Mouse (Mus musculus) kidney, adult 11 months (tissue): ENCODE results near the gene Mfsd12.
A peak's percentile ranks its signal among the peaks of the same experiment; 100 is the strongest.

Source experiments
- DNase-seq: peaks from one replicate; pipeline ENCODE4 v3.0.0; 2022

Gene Mfsd12

DNA sequence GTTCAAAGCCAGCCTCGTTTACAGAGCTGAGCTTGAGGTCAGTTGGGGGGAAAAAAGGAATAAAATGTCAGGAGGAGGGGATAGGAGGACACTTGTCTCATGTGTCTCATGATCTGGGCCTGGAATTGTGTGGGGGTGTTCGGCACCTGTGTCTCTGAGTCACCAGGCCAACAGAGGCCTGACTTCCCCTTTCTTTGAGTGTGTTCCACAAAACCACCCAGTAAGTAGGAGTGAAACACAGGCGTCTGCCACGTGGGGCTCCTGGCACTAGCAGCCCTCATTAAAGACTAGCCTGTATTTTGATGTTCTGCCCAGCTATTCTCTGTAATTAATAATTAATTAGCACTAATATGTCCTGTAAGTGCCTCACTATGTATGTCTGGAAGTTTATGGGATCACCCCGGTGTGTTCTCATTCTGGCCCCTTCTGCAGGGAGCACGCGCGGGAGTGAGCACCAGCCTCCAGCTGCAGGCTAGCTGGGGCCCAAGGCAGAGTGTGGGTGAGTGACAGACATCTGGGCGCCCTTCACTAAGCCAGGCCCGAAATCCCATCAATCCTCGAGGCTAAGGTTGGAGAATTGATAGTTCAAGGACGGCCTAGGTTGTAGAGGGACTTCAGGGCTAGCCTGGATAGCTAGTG, 820 bp upstream of the Mfsd12 start:
- peak; percentile 64 for DNase-seq

- no peak for DNase-seq
Observed at GRCm38 (mm10) chr10:81358209-81358608, 918 bp downstream of the Mfsd12 start.

GRCm38 (mm10) chr10:81358841-81359240, 1.6 kb downstream of the Mfsd12 start:
- peak; percentile 67 for DNase-seq

DNA sequence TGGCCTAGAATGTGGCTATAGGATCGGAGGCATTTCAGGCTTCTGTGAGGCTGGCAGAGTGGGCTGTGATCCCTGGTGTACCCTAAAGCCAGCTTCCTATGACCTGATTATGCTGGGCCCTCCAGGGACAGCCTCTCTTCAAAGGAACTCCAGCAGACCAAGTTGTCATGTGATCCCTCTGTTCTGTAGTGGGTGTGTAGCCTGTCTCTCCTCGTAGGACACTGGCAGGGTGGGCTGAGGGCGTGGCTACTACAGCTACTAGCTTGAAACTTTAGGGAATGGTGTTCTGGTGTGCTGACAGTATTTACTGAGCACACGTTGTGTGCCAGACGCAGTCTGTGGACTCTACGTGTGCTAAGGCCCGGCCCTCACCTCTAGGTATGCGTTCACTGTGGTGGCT, 3.4 kb downstream of the Mfsd12 start:
- DNase-seq = no peak

- DNase-seq = no peak
Observed at GRCm38 (mm10) chr10:81362336-81362949, 5.2 kb downstream of the Mfsd12 start.

- DNase-seq = no peak
Observed at GRCm38 (mm10) chr10:81363436-81364346, 6.4 kb downstream of the Mfsd12 start.

GRCm38 (mm10) chr10:81364666-81365065, 7.4 kb downstream of the Mfsd12 start:
- no peak for DNase-seq

DNA sequence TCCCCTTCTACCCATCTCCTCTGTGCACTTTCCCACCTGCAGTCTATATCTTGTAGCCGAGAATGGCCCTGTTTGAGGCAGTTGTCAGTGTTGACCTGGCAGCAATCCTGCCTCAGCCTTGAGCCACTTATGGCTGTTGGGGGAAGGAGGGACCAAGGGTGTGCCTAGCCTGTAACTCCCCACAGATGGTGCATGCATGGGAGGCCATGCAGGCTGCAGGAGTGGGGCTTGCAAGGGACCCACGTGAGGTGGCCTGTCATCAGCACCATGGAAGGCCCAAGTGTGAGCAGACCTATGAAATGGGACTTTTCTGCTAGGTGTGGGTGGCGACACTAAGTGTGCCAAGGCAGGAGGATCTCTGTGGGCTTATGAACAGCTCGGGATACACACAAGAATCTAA, 7.8 kb downstream of the Mfsd12 start:
- DNase-seq = no peak

DNA sequence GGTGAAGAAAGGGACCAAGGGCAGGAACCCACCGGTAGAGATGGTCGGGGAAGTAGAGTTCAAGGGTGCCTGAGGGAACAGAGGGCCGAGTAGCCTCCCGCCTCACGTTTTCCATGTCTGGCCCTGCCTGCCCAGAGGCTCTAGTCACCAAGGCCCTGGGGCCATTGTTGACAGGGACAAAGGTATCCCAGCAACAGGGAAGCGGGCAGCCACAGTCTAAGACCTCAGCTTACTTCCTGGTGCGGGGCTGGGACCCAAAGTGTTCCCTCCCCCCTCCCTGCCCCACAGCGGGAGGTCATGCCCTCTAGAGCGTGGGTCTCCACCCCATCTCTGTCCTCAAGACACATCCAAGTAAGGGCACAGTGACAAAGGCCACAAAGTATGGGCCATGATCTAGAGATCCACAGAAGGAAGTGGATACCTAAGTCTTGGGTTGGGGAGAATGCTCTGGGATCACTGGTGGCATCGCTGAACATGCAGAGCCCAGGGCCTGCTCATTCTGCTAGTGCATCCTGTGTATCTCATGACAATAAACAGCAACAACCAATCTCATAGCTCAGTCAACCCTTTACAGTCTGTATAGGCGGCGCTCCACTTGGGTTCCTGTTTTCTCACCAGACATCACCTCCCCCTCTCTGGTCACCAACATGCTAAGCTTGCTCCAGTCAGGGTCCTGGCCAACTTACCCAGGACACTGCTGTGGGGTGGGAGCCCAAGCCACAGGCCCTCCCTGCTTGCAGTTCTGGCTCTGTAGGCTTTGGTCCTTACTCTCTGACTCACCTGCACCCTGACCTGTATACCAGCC, 8.6 kb downstream of the Mfsd12 start, which contains the start of gene 4930404N11Rik:
Gene 4930404N11Rik (minus strand): TSS at position 145 of the 805 bp plus-strand sequence.
- DNase-seq = no peak

DNA sequence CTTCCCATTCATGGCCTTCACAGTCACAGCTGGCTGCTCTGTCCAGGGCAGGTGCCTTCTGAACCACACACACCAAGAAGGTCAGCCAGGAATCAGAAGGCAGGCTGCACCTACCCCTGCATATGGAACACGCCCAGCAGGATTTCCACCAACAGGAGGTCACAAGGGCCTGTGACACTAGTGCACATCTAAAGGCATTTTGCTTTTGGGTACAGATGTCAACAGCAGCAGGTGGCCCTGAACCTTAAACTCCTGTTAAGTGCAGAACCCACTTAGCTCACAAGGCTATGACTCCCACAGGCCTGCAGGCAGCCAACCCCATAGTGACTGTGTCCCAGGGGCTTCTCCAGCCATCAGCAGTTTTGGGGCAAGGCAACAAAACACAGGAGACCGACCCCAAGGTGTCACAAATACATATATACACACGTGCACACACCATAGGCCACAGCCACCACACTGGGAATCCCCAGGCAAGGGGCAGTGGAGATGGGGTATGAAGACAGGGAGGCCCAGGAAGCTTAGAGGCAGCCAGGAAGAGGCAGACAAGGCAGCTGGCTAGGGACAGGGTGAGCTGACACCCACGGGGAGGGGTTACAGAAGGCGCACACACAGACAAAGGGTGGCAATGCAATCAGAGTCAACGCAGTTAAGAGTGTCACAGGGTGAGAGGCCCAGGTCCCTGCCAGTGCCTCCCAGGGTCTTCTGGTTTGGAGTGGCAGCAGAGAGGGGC, 9.4 kb downstream of the Mfsd12 start:
- DNase-seq = no peak

DNA sequence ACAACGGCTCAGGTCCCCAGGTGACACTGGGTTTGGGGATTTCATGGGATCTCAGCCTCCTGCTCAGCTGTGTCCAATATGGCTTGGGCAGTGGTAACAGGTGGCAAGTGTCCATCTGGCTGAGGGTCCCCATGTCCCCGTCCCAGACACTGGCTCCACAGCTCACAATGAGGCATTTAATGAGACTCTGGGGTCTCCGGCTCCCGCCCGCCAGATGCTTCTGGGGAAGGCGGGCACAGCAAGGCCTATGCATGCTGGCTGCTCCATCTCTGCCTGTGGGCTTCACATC, 9.9 kb downstream of the Mfsd12 start:
- DNase-seq = no peak

DNA sequence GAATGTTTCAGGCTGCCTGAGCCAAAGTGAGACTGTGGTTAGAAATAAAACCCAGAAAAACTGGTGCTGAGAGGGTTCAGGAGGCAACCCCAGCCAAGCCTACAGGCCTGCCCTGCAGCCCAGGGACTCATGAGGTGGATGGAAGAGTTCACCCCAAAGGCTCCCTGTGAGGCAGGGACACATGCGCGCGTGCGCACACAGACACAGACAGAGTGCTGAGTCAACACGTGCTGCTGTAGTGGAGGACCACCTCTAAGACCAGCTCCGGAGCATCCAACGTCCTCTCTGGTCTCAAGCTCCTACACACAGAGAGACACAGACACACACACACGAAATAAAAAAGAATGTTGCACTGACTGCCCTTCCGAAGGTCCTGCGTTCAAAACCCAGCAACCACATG, 18.0 kb downstream of the Mfsd12 start:
- no peak for DNase-seq

GRCm38 (mm10) chr10:81376561-81377361, 19.5 kb downstream of the Mfsd12 start:
- DNase-seq = no peak

- no peak for DNase-seq
Observed at GRCm38 (mm10) chr10:81377362-81377664, 20.0 kb downstream of the Mfsd12 start.

DNA sequence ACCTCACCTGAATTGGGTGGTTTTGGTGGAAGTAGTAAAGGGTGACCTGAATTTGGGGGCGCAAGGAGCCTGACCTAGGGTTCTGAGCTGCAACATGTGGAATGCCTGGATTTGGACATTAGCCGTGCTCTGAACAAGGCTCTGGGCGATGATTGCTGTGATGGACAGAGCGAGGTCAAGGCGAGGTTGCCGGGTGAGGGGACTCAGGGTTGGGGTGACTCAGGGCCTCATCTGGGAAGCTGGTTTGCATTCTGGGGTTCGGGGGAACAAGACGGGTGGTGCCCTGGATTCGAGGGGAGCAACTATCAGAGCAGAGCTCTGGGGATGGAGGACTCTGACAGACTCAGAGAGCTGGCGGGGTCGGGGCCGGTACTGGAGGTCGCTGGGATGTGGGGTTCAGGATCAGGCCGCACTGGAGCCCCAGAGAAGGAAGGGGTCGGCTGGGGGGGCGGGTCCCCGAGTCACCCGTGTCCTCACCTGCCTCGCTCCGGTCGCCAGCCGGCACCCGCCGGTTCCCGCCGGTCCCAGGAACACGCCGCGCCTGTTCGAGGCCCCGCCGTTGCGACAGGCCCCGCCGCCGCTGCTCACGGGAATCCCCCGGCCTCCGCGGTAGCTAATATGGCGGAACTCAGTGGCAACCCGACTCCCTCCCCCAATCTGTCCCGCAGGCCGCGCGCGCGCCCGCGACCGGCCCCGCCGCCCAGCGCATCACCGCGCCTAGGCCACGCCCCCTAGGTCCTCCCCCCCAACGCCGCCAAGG, 20.7 kb downstream of the Mfsd12 start, which contains the start of gene Fzr1:
Gene Fzr1 (minus strand): TSS at position 724 of the 760 bp plus-strand sequence.
- no peak for DNase-seq

DNA sequence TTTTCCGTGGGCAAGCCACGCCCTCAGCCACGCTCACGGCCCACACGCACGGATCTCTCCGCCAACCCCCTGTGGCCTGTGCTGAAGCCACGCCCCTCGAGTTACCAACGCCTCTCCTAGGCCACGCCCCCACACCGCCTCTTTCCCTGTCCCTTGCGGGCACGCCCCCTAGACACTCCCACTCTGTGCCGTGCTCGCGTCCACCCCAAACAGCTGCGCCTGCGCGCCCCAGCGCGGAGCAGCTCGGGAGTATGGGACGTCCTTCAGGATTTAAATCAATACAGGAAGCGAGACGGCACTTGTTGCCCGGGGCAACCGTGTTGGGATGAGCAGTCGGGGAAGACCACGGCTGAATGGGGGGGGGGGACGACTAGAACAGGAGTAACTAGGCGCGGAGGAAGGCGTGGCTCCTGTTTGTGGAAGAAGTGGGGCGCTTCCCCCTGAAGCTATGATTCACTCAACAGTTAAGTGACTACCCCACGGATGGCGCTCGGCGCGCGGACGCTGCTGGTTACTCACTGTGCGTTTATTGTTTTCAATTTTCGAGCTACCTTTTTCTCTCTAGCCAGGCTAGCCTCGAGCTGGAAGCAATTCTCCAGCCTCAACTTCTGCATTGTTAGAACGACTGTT, 21.4 kb downstream of the Mfsd12 start:
- DNase-seq = peak; percentile 100

- DNase-seq = no peak
Observed at GRCm38 (mm10) chr10:81379183-81379553, 21.9 kb downstream of the Mfsd12 start.

GRCm38 (mm10) chr10:81379809-81380378, 22.6 kb downstream of the Mfsd12 start:
- DNase-seq = no peak

- DNase-seq = no peak
Observed at GRCm38 (mm10) chr10:81382039-81382438, 24.7 kb downstream of the Mfsd12 start.
